Mouse (Mus musculus) R1 (cell line): ENCODE data around the gene Tex14.

Experiments used
- DNase-seq: peaks from one replicate; pipeline ENCODE4 v3.0.0-alpha.2; 2018; ENCODE audit warnings: low read depth, low spot score

Tex14 gene

DNA sequence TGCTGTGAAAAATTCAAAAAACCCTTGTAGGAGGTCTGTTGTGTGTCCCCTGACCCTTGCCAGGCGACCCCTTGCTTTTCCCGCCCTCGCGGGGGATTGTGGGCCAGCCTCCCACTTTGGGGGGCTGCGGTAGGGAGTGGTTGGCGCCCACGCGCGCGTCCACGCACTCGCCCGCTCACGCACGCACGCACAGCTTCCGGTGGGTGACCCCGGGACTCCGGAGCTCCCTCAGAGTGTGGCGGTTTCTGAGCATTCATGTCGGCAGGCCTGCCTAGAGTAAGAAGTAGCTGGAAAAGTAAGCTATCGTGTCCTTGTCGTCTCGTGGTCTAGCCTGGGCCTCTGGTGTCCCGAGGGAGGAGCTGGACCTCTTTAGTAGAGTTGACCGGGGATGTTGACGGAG, at the start of gene Tex14, which contains the start of gene Rad51c:
Gene Tex14, plus strand, starts transcription at position 190 of the 400 bp plus-strand sequence.
Gene Rad51c, minus strand, starts transcription at position 79 of the 400 bp plus-strand sequence.
- no peak for DNase-seq

DNA sequence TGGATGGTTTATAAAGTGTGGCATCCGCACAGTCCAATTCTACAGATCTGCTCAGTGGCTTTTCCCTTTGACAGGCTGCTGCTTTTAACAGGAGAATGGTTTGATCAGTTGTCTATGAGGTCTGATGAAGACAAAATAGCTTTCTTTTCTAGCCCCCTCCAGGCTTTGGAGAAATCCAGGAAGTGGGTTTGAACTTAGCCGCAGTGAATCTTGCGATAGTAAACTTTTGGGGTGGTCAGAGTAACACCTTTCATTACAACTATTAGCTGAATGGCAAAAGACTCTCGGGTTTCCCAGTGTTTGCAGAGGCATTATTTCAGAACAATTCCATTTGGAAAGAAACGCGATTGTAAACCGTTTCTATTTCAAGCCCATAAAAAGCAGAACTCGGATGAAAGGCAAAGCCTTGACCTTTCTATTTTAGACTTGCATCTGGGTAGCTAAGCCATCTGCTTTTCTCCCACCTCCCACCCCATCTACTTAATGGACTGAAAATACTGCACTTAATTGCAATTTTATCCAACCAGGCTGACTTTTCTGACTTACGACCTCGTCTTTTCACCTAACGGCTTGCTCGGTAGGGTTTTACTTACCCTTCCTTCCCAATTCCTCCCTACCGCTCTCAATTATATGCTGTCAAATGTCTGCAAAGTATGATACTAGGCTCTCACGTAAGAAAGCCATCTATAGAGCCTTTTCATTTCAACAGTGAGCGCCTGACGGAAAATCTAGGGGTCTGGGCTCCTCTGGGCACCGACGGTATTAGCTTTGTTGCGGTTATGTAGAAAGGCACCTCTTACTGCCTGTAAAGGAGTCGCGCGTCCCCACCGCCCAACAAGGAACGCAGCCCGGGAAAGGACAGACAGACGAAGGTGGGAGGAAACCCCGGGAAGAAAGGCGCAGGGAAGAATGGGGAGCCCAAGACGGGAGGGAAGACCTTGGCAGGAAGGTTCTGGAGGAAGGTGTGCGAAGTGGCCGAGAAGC, 47.3 kb upstream of the Tex14 start:
- DNase-seq = peak; percentile 38

DNA sequence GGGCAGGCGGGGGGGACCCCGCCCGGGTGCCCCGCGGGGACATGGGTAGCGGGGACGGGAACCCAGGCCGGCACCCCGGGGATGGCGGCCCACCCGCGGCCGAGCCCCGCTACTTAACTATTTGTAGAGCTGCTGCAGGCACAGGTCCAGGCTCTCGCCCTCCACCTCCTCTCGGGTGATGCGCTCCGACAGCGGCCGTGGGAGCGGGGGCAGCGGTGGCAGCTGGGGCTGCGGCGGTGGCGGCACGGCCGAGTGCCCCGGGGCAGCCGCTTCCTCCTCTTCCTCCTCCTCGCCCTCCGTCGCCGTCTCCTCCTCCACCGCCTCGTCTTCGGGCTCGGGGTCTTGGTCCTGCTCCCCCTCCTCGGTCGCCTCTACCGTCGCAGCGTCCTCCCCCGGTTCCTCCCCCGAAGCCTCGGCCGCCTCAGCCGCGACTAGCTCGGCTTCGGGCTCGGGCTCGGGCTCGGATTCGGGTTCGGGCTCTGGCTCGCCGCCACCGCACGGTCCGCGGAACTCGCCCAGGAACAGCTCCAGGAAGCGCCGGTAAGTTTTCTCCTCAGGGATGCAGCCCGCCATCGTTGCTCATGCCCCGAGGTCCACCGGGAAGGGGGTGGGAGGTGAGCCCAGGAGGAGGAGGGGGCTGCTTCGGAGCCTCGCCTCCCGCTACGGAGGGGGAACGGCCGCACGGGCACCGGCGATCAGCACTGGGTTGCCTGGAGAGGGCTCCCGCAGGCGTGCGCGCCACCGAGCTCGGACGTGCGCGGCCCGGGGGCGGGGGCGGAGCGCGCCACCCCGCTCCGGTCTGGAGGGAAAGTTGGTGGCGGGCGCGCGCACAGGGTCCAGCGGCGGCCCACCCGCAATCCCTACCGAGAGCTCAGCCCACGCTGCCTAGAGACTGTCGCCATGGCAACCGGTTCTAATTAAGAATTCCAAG, 46.3 kb upstream of the Tex14 start, which contains the start of gene Ppm1e:
Gene Ppm1e, minus strand, starts transcription at position 693 of the 931 bp plus-strand sequence.
- DNase-seq = peak; percentile 89

DNA sequence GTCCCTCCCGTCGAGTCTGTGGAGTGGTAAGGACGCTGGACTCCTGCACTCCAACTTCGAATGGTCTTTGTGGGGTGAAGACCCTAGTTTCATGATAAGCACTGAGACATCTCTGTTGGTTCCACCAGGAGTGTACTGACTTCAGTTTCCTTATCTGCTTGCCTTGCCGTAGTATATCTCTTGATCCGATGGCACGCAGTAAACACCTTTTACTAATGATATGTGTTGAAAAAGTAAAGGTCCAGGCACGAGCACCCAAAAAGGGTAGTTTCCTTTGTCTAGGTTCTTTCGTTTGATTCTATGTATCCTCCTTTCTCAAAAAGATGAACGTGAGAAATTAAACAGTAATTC, 45.6 kb upstream of the Tex14 start:
- no peak for DNase-seq

DNA sequence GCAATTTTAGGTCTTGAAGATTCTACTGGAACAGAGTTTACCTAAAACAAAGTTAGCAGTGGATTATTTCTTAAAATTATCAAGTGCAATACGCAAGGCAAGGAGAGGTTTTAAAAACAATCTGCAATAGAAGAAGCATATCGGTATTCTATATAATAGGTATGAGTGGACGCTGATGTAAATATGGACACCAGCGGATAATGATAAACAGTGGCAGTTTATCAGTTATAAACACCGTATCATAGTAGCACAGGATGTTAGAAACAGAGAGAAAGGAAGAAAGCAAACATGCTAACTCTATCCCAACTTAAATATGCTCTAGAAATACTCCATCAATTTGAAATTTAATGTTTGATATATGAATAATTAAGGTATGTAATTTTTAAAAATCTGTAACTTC, 39.7 kb upstream of the Tex14 start:
- no peak for DNase-seq

DNA sequence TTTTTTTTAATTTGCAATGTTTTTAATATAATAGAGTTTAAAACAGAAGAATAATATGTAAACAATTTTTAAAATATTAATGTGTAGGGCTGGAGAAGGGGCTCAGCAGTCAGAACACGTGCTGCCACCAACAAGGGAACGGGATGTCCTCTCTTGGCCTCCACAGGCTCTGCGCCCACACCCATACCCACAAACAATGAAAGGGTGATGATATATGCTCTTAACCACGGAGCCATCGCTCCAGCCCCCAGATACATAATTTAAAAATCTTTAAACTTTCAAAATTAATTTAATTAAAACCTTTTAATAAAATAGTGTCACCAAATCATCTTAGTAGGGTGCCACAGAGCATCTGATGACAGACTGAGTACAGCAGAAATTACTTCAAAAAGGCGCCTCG, 37.8 kb upstream of the Tex14 start:
- no peak for DNase-seq

DNA sequence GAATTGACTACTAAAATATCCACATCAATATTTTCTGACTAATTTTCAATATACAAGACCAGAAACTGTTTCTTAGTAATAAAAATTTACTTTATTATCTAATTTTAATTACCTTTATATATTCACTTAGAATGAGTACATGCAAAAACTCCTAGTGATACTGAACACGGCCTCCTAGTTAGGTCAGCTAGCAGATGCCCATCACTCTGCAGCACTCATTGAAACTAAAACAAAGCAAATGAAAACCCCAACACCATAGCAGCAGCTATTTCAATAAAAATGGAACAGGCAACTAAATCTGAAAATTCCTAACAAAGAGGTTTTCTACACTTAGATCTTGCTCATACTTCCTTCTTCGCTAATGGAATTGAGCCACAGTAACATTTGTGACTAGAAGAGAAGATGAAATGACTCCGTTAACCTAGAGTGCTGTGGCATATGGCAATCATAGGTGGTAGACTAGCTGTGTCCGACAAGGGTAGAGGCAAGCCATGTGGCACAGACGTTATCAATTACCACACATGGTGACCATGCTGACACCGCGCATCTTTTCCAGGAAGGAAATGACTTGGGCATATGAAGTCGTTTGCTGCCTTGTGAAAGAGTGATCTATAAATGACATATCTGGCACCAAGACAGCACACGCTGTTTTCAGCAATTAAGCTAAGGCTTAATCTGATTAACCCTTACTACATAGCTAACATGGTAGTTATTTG, 36.8 kb upstream of the Tex14 start:
- DNase-seq = no peak

DNA sequence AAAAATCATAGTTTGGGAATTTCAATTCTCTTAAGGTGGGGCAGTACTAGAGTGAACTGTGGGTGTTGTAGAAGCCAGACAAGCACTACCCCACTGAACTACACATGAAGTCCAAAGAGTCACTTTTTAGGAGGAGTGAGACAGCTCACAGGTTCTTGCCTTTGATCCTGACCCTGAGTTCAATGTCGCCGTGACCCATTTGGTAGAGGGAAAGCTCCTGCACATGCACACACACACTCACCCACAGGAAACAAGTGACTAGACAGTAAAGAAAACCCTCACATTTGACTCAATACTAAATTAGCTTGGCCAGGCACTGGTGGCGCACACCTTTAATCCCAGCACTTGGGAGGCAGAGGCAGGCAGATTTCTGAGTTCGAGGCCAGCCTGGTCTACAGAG, 20.3 kb upstream of the Tex14 start:
- no peak for DNase-seq

DNA sequence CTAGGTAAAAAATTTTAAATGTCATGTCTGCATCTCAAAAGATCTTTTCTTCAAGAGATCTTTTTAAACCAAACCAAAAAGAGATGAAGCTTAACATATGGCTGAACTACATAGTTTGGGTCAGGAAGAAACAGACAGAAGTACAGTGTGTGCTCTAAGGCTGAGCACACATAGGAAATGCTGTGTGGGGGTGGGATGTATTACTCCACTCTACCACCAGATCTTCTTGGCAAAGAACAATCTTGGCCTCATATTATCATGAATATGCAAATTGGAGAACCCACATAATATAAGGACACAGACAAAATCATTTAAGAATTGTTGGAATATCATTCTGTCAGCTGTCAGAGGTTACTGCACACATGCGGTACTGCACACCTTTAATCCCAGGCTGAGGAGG, 19.2 kb upstream of the Tex14 start:
- DNase-seq = no peak

DNA sequence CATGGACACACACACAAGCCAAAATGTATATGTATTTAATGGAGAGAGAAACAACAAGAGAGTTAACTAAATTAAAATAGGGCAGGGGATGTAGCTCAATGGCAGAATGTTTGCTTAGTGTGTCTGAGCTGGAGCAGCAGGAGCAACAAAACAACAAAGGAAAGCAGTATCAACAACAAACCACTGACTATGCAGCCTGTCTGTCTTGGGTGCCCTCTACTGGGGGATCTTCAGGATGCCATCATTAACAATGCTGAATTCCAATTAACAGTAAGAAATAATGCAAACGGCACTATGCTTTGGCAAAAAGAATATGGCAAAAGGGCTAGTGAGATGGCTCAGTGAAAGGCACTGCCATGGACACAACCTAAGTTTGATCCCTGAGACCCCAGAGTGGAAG, 11.0 kb upstream of the Tex14 start:
- peak; percentile 49 for DNase-seq

DNA sequence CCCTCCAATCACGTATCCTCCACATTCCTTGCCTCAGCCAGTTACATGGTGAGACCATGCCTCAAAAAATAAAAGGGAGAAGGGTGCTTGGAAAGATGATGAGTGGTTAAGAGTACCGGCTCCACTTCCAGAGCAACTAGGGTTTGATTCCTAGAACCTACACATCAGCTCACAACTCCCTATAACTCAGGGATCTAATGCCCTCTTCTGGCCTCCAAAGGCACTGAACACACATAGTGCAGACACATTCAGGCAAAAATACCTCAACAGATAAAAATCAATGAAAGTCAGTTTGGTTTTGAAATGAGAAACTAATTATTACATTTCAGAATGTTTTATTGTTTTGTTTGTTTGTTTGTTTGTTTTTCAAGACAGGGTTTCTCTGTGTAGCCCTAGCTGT, 6.5 kb upstream of the Tex14 start:
- DNase-seq = peak; percentile 50

DNA sequence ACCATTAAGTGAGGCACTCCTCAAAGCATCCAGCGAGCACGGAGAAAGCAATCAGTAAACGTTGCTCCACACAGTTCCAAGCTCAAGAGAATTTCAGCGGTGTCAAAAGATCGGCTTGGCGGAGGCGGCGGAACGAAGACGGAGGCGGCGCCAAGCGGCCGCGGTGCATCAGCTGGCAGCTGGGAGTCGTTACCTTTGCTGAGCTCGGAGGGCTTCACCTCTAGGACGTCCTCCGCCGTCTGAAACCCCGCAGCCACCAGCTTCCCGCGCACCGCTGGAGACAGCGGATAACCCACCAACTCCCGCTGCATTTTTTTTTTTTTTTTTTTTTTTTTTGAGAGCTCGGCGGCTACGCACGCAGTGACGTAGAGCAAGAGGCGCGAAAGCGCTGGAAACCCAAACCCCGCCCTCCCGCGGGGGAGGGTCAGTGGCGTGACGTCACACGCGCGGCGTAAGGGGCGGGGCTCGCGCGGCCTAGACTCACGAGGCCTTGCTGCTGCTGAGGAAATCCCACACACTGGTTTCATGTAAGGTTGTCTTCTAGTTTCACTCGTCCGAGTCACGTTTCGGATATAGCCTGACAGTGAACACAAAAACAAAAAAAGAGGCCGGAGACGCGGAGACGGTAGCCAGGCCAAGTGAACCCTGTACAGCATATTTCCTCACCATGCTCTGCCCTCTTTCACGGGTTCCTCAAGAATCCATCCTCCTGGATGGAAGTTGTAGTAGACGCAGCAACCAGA, 583 bp upstream of the Tex14 start:
- peak; percentile 96 for DNase-seq

DNA sequence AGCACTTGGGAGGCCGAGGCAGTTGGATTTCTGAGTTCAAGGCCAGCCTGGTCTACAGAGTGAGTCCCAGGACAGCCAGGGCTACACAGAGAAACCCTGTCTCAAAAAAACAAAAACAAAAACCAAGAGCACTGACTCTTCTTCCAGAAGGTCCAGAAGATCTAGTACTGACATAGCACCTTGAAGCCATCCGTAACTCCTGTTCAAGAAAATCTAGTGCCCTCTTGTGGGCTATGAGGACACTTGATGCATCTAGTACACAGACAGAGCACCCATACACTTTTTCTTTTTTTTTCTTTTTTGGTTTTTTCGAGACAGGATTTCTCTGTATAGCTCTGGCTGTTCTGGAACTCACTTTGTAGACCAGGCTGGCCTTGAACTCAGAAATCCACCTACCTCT, 8.5 kb downstream of the Tex14 start:
- peak; percentile 70 for DNase-seq

DNA sequence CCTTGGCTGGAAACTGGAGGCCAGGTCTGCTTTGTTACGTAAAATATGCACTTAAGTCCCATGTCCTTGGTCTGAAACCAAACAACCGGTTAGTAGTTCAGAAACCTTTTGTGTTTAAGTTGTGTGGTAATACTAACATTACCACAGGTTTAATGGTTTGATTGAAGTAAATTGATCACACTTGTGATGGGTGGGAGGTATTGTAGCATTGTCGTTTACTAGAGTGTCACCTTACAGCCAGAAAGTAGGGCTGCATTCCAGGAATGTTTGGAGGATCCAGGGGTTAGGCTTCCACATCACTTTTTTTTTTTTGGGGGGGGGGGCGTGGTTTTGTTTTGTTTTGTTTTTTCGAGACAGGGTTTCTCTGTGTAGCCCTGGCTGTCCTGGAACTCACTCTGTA, 11.3 kb downstream of the Tex14 start:
- peak; percentile 73 for DNase-seq

DNA sequence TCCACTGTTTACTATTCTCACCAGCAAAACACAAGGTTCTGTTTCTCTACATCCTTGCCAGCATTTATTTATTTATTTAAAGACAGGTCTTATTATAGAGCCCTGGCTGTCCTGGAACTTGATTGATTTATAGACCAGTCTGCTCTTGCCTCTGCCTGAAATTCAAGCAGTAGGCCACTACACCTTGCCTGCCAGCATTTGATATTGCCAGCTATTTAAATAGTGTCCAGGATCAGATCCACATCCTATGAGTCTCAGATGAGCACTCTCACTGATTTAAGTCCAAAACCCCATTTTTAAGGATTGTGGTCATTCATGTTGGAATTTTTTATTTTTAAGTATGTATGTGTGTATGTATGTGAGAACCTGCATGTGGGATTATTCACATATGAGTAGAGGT, 16.0 kb downstream of the Tex14 start:
- no peak for DNase-seq

DNA sequence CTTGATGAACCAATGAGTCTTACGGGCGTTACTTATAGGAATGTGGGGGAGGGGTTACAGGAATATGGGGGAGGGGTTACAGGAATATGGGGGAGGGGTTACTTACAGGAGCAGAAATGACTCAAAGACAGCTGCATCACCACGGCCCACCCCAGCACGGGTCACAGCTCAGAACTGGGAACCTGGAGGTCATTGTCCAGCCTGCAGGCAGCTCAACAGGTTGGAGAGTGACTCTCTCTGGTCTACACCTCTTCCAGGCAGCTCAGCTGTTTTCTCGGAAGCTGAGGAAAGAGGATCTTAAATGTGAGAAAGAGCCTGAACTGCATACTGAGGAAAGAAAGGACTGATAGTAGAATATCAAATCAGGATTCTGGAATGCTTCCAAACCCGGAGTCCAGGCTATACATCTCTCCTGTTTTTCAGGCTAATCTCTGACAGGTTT, 16.9 kb downstream of the Tex14 start:
- DNase-seq = peak; percentile 66

DNA sequence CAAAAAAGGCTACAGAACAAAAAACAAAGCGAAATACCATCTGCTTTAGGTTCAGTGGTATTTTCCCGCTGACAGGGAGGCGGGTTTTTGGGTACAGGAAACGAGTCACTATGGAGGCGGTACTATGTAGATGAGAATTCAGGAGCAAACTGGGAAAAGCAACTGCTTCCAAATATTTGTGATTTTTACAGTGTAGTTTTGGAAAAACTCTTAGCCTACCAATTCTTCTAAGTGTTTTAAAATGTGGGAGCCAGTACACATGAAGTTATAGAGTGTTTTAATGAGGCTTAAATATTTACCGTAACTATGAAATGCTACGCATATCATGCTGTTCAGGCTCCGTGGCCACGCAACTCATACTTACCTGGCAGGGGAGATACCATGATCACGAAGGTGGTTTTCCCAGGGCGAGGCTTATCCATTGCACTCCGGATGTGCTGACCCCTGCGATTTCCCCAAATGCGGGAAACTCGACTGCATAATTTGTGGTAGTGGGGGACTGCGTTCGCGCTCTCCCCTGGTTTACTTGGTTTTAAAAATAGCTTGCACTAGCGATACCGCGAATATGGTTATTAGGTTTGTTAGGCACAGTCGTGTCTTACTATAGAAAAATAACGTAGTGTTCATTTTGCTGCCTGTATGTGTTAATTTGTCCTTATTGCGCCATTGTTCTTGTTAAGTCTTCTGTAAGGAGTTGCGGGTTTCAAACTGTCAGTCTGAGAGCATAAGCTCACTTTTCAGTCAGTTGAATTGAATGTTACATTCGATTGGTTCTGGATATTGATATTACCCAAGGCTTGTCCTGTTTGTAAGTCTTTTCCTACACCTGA, 17.9 kb downstream of the Tex14 start:
- peak; percentile 95 for DNase-seq

DNA sequence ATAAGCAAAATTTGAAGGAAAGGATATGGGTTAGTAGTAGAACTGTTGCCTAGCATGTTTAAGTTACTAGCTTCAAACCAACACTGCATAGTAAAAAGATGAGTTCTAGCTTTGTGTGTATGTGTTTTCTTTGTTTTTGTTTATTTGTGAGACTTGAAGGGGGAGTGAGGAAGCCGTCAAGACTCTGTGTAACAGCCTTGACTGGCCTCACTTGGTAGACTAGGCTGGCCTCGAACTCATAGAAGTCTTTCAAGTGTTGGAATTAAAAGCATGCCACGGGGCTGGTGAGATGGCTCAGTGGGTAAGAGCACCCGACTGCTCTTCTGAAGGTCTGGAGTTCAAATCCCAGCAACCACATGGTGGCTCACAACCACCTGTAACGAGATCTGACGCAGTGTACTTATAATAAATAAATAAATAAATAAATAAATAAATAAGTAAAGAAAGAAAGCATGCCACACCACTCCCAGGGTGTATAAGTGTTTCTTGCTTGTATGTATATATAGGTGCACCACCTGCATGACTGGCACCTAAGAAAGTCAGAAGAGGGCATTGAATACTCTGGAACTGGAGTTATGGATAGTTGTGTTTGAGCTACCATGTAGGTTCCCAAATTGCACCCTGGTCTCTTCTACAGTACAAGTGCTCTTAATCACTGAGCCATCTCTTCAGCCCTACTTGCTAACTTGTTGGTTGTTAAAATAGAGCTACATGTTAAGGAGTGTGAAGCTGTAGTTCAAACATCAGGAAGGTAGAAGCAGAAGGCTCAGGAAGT, 18.9 kb downstream of the Tex14 start:
- DNase-seq = peak; percentile 48

DNA sequence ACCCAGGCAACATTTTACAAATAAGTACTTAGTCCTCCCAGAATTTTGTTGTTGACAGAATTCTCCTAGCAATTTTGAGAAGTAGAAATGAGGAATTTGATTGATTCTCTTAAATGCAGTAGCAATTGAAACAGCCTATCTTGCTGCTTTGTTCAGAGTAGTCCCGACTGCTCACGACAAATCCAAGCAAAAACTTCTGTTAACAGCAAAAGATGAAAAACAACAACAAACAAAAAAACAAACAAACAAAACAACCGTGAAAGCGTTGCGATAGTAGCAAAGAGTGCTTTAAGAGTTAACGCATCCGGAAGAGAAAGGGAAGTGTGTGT, 21.2 kb downstream of the Tex14 start:
- no peak for DNase-seq
